Mouse (Mus musculus): ENCODE measurements around the gene Tmem234.

GRCm38 (mm10) chr4:129561184-129561583 is 39.3 kb upstream of the Tmem234 start:
- no peak for TF ChIP-seq EP300 (IDR thresholded peaks at IDR 0.05)
- no peak for TF ChIP-seq CTCF (IDR thresholded peaks at IDR 0.05)

Measured in lung, postnatal 0 days (tissue).